Mouse (Mus musculus) kidney, postnatal 0 days (tissue): ENCODE results near the gene Bad. TPM values are rescaled to one million over a fixed set of nuclear protein-coding genes. Genes with fewer than 3 reads are reported as not detected.

ENCODE experiments used
- ATAC-seq: fragments of 200-750 bp; cut with Nextera tagmentation; replicated peaks from 2 replicates; pipeline ENCODE4 v1.8.0; 2017; ENCODE audit warnings: low read depth, moderate number of reproducible peaks, moderate TSS enrichment, moderate library complexity; ENCODE audit not compliant: low FRiP score
- DNase-seq: peaks from one replicate; pipeline ENCODE4 v3.0.0-alpha.2; 2016; ENCODE audit warnings: low spot score
- H3K27ac ChIP-seq: fragments of 300-500 bp; sonication (generic); 2 replicates; pipeline ENCODE4 v1.5.1; 2014; ENCODE audit warnings: mild to moderate bottlenecking
- H3K27me3 ChIP-seq: fragments of 300-500 bp; sonication (generic); 2 replicates; pipeline ENCODE4 v1.6.1; 2014; ENCODE audit warnings: low read length, mixed read lengths; ENCODE audit not compliant: insufficient read depth
- H3K36me3 ChIP-seq: fragments of 300-500 bp; sonication (generic); 2 replicates; pipeline ENCODE4 v1.6.1; 2014; ENCODE audit warnings: low read length, mixed read lengths; ENCODE audit not compliant: insufficient read depth
- H3K4me1 ChIP-seq: fragments of 300-500 bp; sonication (generic); replicated peaks from 2 replicates; pipeline ENCODE4 v1.6.1; 2014; ENCODE audit warnings: antibody characterized with exemption, low read length, mixed read lengths; ENCODE audit not compliant: insufficient read depth
- H3K4me2 ChIP-seq: fragments of 300-500 bp; sonication (generic); 2 replicates; pipeline ENCODE4 v1.6.1; 2014; ENCODE audit warnings: mild to moderate bottlenecking, low read length, moderate library complexity, mixed read lengths
- H3K4me3 ChIP-seq: fragments of 300-500 bp; sonication (generic); replicated peaks from 2 replicates; pipeline ENCODE4 v1.5.1; 2014; ENCODE audit warnings: low read depth, low read length
- H3K9ac ChIP-seq: fragments of 300-500 bp; sonication (generic); 2 replicates; pipeline ENCODE4 v1.6.1; 2014; ENCODE audit warnings: low read depth, low read length
- H3K9me3 ChIP-seq: fragments of 300-500 bp; sonication (generic); replicated peaks from 2 replicates; pipeline ENCODE4 v1.6.1; 2016; ENCODE audit warnings: low read length, inconsistent platforms, mixed read lengths
- CTCF ChIP-seq: IDR thresholded peaks from 2 replicates; pipeline ENCODE4 v1.5.1; 2016; ENCODE audit warnings: antibody characterized with exemption, low read depth, mild to moderate bottlenecking, moderate library complexity
- WGBS: fragments of 180-500 bp; shearing (Covaris S2); extraction: QIAGEN DNeasy Blood & Tissue Kit; methylation state at CpG from one replicate; pipeline ENCODE4 v1.1.7; 2014; 5-methylcytosine and 5-hydroxymethylcytosine counted together
- polyA plus RNA-seq: library from polyadenylated mRNA; unstranded; fragments of >200 nt; fragmentation: Nextera tagmentation; extraction: Ambion mirVana; gene quantifications from 2 replicates; pipeline ENCODE4 v1.2.1, GENCODE M21; 2015

Bad gene
- polyA plus RNA-seq, 1 experiment from 2014 or later: 75.8 TPM

DNA sequence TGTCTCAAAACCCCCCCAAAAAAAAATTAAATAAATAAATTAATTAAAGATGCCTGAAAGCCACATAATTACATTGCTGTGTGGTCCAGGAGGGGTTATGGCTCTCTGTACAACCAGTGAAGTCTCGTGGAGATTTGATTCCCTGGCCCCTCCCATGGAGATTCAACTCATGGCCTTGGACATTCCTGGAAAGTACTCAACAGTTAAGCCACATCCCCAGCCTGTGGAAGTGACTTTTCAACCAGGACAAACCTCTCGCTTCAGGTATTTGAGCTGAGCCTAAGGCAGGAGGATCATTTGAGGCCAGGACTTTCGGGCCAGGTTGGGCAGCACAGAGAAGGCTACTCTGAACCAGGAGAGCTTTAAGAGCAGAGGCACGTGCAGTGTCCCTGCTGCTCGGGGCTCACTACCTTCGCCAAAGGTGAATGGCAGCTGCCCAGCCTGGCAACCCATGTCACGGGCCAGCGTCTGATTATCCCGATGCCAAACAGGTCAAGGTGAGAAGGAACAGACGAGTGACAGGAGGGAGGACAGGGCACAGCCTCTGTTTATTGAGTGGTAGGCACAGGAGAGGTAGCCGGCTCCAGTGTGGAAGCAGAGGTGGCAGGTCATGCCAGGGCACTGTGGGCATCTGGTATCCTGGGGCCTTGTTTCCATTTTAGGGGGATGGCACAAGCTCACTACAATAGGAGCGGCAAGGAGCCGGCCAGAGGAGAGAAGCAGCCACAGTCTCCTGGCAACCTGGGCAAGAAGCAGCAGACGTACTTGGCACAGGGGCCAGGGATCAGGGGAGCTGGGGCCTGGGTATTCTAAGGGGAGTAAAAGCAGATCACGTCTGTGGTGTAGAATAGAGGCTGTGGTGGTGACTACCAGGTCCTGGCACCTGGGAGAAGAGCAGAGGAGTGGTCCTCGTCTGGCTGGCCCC lies 3.9 kb upstream of the Bad start:
- Histone ChIP-seq H3K27ac (no peak overlapping the region), H3K4me2 (no peak overlapping the region), H3K4me1 (peaks cover 26% of the 10 kb centered on the region), H3K27me3 (peaks cover 15% of the 10 kb centered on the region), H3K4me3 (no peak overlapping the region), H3K9me3 (no peaks in the 10 kb centered on the region), H3K36me3 (no peaks in the 10 kb centered on the region), H3K9ac (peak overlapping the region; percentile 38; the same call in 1 of the 2 replicates)
- ATAC-seq: no peak
- WGBS: 68% methylated on average over 16 of the region's 16 CpGs
- no peak for TF ChIP-seq CTCF
- peak; percentile 61 for DNase-seq

DNA sequence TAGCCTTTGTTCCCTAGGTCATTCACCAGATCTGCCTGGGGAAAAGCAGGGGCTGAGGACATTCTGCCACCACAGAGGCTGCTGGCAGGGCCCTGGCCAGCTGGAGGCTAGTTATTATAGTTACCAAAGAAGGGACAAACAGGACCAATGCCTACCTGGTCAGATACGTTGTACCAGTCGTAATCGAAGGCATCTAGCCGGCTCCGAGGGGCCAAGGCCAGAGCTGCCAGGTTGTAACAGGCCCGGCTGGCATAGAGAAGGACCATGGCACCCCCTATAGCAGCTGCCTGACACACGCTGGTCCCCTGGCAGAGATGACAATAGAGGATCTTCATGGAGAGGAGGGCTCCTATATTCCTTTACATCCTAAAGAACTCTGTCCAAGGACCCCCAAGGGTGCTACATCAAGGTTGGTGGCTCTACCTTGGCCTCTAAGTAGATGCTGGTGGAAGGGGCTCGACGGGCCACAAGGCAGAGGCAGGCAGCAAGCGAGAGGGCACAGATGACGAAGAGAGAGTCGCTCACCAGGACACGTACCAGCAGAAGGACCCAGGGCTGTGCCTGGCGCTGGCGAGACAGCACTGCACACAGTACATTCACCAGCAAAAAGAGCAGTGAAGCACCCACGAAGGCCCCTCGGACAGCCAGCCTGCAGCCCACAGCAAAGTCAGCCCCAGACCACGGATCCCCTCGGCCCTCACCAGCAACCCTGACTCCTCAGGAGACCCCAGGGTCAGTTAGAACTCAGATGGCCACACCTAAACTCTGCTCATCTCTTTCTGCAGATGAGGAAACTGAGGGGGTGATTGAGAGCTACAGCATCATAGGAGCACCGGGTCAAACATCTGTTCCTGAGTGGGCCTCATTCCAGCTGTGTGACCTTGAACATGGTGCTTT lies 2.3 kb upstream of the Bad start:
- ATAC-seq: no peak
- DNase-seq: no peak
- 90% methylated on average over 20 of the region's 20 CpGs for WGBS
- H3K4me2 ChIP-seq: no peak overlapping the region
- no peak overlapping the region for H3K27ac ChIP-seq
- no peaks in the 10 kb centered on the region for H3K36me3 ChIP-seq
- H3K4me3 ChIP-seq: no peak overlapping the region
- H3K4me1 ChIP-seq: peaks cover 19% of the 10 kb centered on the region
- TF ChIP-seq CTCF: no peak
- peaks cover 8% of the 10 kb centered on the region; the same call in 1 of the 2 replicates for H3K27me3 ChIP-seq
- no peak overlapping the region for H3K9ac ChIP-seq
- no peaks in the 10 kb centered on the region for H3K9me3 ChIP-seq

DNA sequence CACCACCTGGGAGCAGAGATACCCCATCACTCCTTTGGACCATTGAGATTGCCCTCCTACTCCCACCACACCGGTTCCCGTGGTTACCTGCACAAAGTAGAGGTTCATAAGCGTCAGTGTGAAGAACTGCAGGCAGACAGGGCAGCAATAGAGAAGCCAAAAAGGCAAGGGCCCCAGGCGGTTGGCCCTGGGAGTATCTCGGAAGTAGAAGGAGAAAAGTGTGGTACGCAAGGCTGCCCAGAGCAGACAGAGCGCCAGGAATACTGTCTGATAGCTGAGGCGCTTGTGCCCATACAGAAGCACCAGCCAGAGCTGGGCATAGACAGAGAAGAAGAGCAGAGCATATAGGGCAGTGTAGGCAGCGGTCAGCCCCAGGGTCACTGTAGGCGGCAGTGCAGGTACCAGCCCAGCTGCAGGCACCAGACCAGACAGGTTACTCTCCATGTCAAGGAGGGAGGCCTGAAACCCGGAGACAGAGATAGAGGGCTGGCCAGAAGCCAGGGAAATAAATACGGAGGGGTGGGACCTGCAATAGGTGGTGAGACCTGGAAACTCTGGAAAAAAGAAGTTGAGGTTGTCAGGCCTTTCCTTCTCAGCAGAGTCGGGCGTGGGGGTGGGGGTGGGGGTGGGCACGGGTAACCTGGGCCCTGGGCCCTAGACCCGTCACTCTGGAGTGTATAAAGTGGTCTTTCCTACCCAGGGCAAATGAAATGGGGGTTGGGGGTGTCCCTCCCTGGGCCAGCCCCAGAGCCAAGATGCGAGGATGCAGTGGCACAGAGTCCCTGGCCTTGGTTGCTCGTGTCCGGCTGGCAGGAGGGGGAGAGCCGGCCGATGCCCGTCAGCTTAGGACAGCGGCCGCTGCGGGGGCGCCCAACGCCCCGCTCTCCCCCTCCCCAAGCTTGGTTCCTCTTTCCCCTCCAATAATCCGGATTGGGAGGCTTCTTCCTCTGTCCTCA lies 987 bp upstream of the Bad start:
- Histone ChIP-seq H3K27me3 (no peaks in the 10 kb centered on the region), H3K9me3 (no peaks in the 10 kb centered on the region), H3K4me2 (peak overlapping the region; percentile 99), H3K27ac (peak overlapping the region; percentile 94), H3K4me1 (peaks cover 19% of the 10 kb centered on the region), H3K9ac (peak overlapping the region; percentile 87), H3K36me3 (no peaks in the 10 kb centered on the region), H3K4me3 (peak overlapping the region; percentile 87)
- DNase-seq: no peak
- no peak for ATAC-seq
- TF ChIP-seq CTCF: no peak
- WGBS: 23% methylated on average over 23 of the region's 29 CpGs

DNA sequence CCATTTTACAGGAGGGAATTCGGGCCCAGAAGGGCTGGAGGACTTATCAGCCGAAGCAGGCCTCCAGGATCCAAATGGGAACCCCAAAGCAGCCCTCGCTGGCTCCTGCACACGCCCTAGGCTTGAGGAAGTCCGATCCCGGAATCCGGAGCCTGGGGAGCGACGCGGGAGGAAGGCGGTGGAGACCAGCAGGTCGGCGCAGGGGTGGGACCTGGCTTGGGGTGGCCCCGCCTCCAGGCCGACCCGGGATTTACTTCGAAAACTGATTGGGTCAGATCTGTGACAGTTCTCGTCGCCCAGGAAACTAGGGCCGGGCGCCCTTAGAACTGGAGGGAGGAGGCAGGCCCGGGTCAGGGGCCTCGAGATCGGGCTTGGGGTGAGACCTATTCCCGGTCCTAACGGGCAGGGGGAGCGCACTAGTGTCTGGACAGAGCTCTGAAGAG lies 609 bp downstream of the Bad start, which contains the start of gene Gpr137:
Gene Gpr137 (minus strand): TSS at position 232 of the 443 bp plus-strand sequence.
- peak within 1 kb of the TSS; percentile 99 for H3K4me2 ChIP-seq
- H3K36me3 ChIP-seq: peaks cover 6% of the 10 kb centered on the region; the same call in 1 of the 2 replicates
- no peak for TF ChIP-seq CTCF
- peaks cover 19% of the 10 kb centered on the region for H3K4me1 ChIP-seq
- H3K27me3 ChIP-seq: no peaks in the 10 kb centered on the region
- peak within 1 kb of the TSS; percentile 87 for H3K4me3 ChIP-seq
- 0% methylated on average over 27 of the region's 27 CpGs for WGBS
- H3K9ac ChIP-seq: peak within 1 kb of the TSS; percentile 87
- peak; percentile 97 for DNase-seq
- H3K27ac ChIP-seq: peak within 1 kb of the TSS; percentile 94
- ATAC-seq: peak; percentile 89
- H3K9me3 ChIP-seq: no peaks in the 10 kb centered on the region

DNA sequence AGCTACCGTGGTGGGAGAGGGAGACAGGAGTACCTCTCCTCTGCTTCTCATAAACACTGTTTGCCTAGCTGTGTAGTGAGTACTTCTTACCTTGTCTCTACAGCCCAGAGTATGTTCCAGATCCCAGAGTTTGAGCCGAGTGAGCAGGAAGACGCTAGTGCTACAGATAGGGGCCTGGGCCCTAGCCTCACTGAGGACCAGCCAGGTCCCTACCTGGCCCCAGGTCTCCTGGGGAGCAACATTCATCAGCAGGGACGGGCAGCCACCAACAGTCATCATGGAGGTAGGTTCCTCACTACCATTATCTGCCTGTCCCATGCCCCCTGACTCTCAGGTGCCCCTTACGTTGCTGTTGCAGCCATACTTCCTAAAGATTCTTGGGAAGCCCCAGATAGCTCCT lies 1.1 kb downstream of the Bad start:
- Histone ChIP-seq H3K4me2 (peak overlapping the region; percentile 99), H3K27ac (peak overlapping the region; percentile 94), H3K4me1 (peaks cover 19% of the 10 kb centered on the region), H3K4me3 (peak overlapping the region; percentile 87), H3K36me3 (peaks cover 6% of the 10 kb centered on the region; the same call in 1 of the 2 replicates), H3K27me3 (no peaks in the 10 kb centered on the region), H3K9ac (peak overlapping the region; percentile 87), H3K9me3 (no peaks in the 10 kb centered on the region)
- DNase-seq (no peak), ATAC-seq (no peak)
- no peak for TF ChIP-seq CTCF
- WGBS: 24% methylated on average over 5 of the region's 5 CpGs
